Mouse (Mus musculus): ENCODE measurements at regions not wholly inside any gene's neighbourhood (a gene's known extent, or its start where the extent isn't known, plus 50 kb on each side); places are given as distances from the start of the nearest gene placed in this dataset.

DNA sequence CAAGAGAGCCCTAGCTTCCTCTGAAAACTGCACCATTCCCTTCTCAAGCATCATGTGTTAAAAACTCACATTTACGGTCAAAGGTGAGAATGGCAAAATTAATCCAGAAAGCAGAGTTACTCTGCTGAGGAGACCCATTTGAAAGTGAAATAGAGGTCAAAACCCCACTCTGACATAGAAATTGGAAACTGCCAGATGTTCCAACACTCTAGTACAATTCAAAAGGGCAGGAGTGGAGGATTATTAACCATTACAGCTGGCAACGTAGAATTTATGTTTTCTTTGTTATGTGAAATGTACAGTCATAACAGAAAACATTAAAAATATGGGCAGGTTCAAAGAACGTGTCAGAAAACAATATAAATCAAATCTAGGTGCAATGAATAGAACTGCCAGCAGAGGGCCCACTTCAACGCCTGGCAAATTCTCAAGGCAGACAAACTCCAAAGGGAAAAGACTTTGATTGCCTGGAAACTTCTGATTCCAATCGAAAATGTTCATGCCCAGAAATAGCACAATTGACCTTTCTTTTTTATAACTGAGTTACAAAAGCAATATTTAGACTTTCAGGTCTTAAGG, 54.2 kb upstream of the Rfpl4b start:
- peak in 1 of 2 experiments; percentile 83 for DNase-seq (ENCODE audit: extremely low spot score in 1 of 2, low spot score in 1 of 2)

GRCm38 (mm10) chr10:38879271-38879670, 57.7 kb upstream of the Rfpl4b start:
- no peak for DNase-seq (ENCODE audit: extremely low spot score in 1 of 2, low spot score in 1 of 2)

- DNase-seq (ENCODE audit: extremely low spot score in 1 of 2, low spot score in 1 of 2): no peak
Measured at GRCm38 (mm10) chr10:38880642-38881187, 59.1 kb upstream of the Rfpl4b start.

DNA sequence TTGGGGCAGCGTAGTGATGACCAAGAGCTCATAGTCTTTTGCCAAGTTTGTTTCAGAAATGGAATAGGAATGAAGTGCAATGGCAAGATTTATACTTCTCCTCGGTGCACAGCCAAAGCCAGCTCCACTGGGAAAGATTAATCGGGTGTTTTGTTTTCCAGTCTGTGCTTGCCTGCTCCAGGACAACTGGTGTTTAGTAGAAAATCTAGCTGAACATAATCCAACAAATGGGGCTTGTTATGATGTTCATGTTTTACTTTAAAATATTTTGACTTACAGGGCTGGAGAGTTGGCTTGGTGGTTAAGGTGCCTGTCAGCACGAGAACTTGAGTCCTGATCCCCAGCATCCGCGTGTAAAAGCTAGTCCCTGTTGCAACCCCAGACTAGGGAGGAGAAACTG, 60.6 kb upstream of the Rfpl4b start:
- no peak for DNase-seq (ENCODE audit: extremely low spot score in 1 of 2, low spot score in 1 of 2)

DNA sequence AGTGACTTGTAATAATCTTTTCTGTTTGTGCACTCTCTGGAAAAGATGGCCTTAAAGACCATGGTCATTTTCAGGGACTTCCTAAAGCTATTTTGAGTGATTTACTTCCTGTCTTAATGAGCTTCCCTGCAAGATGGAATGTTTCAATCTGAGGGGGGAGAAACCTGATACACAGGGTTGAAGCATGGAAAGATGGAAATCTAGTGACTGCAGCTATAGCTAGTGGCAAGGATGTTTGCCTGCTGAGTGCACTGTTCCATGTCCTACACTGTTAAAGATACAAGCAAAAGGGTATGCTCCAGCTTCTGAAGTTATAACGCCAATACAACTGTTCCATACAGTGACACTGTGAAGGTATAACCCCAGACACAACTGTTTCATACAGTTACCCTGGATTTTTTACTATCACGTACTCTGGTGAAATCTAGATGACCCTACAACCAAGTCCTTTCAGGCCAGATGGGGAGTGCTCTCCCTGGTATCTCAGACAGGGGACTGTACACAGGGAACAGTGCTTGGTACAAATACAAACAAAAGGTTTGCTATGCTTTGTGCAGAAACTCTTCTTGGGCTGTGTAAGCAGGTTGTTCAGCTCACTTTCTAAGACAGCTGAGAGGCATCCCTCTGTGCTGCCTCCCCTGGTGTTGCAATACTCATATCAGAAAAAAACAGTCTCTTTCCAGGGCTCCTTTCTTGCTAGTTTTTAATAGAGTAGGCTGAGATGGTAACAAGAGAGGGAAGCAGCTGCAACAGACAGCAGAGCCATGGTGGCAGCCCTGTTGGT, 62.4 kb upstream of the Rfpl4b start:
- no peak for DNase-seq (ENCODE audit: extremely low spot score in 1 of 2, low spot score in 1 of 2)

DNA sequence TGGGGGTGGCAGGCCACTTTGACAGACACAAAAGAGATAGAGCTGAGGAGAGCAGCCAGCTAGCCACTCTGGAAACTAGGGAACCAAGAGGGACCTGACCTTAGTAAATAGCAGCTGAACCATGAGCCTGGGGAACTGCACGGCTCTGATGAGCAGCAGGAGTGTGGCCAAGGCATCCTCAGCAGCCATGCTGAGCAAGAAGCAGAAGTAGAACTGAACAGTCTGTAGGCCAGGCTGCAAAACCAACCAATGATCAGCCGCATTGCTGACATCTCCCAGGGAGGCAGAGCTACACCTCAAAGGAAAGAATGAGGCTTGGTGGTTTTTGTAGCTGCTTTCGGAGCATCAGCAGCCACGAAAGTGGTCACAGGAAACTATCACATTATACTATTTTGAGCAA, 63.1 kb upstream of the Rfpl4b start:
- no peak for DNase-seq (ENCODE audit: extremely low spot score in 1 of 2, low spot score in 1 of 2)

GRCm38 (mm10) chr10:38886441-38886840, 64.9 kb upstream of the Rfpl4b start:
- no peak for DNase-seq (ENCODE audit: extremely low spot score in 1 of 2, low spot score in 1 of 2)

DNA sequence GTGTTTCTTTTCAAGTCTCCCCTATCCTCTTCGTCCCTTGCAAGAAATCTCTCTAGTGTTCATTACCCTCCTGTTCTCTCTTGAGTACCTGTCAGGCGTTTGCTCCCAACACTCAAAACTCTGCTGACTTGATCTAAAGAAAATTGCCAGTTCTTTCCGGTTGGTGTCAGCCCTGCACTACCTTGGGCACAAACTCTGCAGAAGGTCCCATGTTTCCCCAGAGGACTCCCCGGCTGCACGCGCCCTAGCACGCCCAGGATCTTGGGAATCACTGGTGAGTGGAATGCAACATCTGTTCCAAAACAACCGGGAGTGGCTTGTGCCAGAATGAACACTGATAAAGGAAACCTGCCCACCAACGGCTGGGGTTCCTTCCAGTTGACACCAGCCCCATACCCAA, 66.3 kb upstream of the Rfpl4b start:
- DNase-seq (ENCODE audit: extremely low spot score in 1 of 2, low spot score in 1 of 2): no peak

DNA sequence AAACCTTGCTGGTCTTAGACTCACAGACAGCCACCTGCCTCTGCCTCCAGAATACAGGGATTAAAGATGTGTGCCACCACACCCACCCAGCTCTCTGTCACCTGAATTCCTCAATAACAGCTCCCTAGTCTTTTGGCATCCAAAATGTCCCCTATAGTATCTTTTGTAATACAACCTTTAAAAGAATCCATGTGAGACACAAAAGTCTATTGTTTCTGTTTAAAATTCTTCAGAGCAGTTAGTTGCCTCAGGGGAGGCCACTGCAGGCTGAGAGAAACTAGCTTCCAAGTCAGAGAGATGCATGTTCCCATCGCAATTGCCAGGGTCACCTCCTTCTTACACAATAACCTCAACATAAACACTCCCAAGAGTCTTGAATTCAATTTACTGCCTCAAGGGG, 70.6 kb upstream of the Lama4 start:
- DNase-seq (ENCODE audit: extremely low spot score in 1 of 2, low spot score in 1 of 2): no peak

- no peak for DNase-seq (ENCODE audit: extremely low spot score in 1 of 2, low spot score in 1 of 2)
Measured at GRCm38 (mm10) chr10:38895656-38896055, 69.7 kb upstream of the Lama4 start.

DNA sequence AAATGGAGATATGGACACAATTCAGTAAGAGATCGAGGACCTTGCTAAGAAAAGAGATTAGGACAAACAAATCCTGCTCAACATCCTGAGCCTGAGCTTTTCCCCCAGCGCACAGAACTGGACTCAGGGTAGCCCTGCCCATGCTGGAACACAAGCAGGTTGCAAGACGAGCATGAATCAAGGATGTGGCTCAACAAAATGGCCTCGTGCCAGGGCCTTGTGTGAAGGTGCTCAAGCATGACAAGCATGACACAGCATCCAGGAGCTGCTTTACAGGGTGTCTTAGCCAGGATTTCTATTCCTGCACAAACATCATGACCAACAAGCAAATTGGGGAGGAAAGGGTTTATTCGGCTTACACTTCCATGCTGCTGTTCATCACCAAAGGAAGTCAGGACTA, 67.7 kb upstream of the Lama4 start:
- no peak for DNase-seq (ENCODE audit: extremely low spot score in 1 of 2, low spot score in 1 of 2)

- no peak for DNase-seq (ENCODE audit: extremely low spot score in 1 of 2, low spot score in 1 of 2)
Measured at GRCm38 (mm10) chr10:38906121-38906520, 59.2 kb upstream of the Lama4 start.

DNA sequence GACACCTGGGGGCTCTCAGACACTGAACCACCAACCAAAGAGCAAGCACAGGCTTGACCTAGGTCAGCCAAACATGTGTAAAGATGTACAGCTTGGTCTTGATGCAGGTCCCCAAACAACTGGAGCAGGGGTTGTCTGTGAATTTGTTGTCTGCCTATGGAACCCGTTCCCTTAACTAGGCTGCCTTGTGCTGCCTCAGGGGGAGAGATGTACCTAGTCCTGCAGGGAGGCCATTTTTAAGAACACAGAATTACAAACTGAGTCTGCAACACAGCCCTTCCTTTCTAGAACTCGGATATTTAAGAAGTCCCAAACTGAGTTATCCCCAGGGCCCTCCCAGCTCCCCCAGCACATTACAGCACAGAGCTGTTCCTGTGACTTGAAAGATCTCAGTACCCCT, 57.5 kb upstream of the Lama4 start:
- DNase-seq (ENCODE audit: extremely low spot score in 1 of 2, low spot score in 1 of 2): no peak

DNA sequence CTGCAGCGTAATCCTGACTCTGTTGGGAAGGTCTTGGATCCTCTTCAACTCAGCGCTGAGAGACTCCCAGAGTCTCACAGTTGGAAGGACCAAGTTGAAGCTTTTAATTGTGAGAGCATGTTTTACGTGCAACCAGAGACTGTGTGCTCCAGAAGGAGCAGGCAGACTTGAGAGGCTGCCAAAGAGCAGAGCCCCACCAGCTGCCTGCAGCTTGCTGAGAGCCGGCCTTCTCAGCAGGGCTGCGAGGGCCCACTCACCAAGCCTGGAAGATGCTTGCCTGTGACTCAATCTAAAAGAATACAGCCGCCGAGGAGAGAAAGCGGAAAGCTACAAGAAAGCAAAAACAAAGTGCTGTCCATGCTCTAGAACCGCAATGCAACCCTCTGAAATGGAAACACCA, 57.0 kb upstream of the Lama4 start:
- DNase-seq (ENCODE audit: extremely low spot score in 1 of 2, low spot score in 1 of 2): peak; percentile 81 to 84

DNA sequence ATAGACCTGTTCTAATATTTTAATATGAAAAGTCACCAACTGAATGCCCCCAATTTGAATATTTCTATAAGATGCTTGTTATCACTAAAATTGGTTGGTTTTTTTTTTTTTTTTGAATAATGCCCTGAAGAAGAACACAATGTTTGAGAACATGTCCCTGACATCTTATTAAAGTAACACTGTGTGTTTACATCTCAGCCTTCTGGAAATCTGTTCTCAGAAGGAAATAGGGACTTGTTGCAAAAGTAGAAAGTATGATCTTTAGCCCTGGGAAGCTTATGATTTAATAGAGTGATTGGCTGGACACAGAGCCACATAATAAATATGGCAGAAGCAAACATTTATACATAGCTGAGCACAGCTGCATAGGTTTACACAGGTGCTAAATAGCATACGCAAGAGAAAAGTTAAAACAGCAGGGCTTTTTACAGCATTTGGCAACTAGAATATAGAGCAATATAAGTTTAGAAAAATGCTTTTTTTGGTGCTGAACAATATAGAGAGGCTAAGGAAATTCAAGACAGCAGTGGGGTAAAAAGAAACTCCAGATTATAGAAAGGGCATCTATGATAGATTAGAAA, 56.1 kb upstream of the Lama4 start:
- no peak for DNase-seq (ENCODE audit: extremely low spot score in 1 of 2, low spot score in 1 of 2)

- peak in 1 of 2 experiments; percentile 44 for DNase-seq (ENCODE audit: extremely low spot score in 1 of 2, low spot score in 1 of 2)
Measured at GRCm38 (mm10) chr10:38909843-38910242, 55.5 kb upstream of the Lama4 start.

DNA sequence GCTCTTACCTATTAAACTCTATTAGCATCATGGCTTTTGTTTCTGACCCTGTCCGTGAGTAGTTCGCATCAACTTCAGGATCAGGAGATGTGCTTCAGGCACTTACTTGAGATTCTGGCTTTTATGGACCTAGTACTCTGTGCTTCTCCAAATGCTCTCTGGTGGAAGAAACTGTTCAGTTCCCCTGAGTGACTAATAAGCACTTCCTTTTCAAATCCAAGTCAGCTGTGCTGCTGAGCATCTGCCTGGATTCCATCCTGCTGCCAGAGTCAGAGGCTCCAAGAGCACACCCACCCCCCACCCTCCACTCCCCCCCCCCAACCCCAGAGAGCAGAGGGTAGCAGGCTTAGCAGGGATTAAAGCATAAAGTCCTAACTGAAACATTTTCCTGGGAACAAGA, 52.3 kb upstream of the Lama4 start:
- no peak for DNase-seq (ENCODE audit: extremely low spot score in 1 of 2, low spot score in 1 of 2)
